Mouse (Mus musculus) megakaryocyte, embryonic 14.5 days (primary cell): ENCODE results near the gene Scn5a.

Source experiments
- FLI1 ChIP-seq: IDR thresholded peaks from 2 replicates; pipeline ENCODE4 v1.6.1; 2012; ENCODE audit warnings: low read length, inconsistent platforms, mixed read lengths
- GATA1 ChIP-seq: IDR thresholded peaks from 3 replicates; pipeline ENCODE4 v1.6.1; 2012; ENCODE audit warnings: mixed read lengths, low read length, inconsistent platforms, borderline replicate concordance

DNA sequence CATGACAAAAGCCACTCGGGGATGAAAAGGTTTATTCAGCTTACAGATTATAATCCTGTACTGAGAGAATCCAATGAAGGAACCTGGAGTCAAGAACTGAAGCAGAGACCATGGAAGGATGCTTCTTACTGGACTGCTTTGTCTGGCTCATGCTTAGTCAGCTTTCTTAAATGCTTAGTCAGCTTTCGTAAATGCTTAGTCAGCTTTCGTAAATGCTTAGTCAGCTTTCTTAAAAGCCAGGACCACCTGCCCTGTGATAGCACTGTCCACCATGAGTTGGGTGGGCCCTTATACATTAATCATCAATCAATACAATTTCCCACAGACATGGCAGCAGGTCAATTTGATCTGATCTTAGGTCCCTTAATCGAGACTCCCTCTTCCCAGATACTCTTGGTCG lies 28.1 kb upstream of the Scn5a start:
- no peak for TF ChIP-seq GATA1
- no peak for TF ChIP-seq FLI1
